In the genomic region with DNA sequence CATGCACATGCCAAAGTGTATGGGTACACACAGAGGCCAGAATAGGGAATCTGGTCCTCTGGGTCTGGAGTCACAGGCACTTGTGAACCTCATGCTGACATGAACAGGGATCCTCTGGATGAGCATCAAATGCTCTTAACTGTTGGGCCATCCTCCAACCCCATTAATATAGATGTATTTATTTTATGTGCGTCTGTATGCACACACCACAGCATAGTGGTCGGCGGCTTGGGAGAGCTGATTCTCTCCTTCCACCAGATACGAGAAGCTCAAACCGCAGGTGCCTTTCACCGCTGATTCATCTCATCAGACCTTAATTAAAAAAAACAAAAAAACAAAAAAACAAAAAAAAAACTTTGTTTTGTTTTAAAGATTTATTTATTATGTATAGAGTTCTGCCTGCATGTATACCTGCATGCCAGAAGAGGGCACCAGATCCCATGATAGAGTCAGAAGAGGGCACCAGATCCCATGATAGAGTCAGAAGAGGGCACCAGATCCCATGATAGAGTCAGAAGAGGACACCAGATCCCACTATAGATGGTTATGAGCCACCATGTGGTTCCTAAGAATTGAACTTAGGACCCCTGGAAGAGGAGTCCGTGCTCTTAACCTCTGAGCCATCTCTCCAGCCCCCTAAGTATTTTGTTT, we compare ENCODE assay signal across 8 mouse cellular contexts.
A peak's percentile ranks its signal among the peaks of the same experiment; 100 is the strongest.
DNase-seq lines count a peak whose midpoint lies in the region; ATAC-seq lines count a peak whose summit lies in the region.

No protein-coding gene starts in this region.

- 69% methylated on average over 7 of the region's 7 CpGs for WGBS in kidney, embryonic 14.5 days
- WGBS in intestine, embryonic 14.5 days = 59% methylated on average over 7 of the region's 7 CpGs
- 72% methylated on average over 7 of the region's 7 CpGs for WGBS in hindbrain, embryonic 13.5 days

- no peaks in the 10 kb centered on the region for H3K9me3 ChIP-seq in kidney, embryonic 14.5 days (ENCODE audit: control insufficient read depth, low read length)
- no peaks in the 10 kb centered on the region for H3K9me3 ChIP-seq in intestine, embryonic 14.5 days (ENCODE audit: control insufficient read depth, low read length)
- H3K9me3 ChIP-seq in hindbrain, embryonic 13.5 days = no peaks in the 10 kb centered on the region

- no peaks in the 10 kb centered on the region for H3K36me3 ChIP-seq in kidney, embryonic 14.5 days (ENCODE audit: control insufficient read depth, insufficient read depth, low read length)
- no peaks in the 10 kb centered on the region for H3K36me3 ChIP-seq in intestine, embryonic 14.5 days (ENCODE audit: control insufficient read depth, insufficient read depth, low read length)
- H3K36me3 ChIP-seq in hindbrain, embryonic 13.5 days = no peaks in the 10 kb centered on the region

- no peaks in the 10 kb centered on the region for H3K4me1 ChIP-seq in kidney, embryonic 14.5 days (ENCODE audit: control insufficient read depth, insufficient read depth, low read length)
- H3K4me1 ChIP-seq in intestine, embryonic 14.5 days (replicated peaks; ENCODE audit: control insufficient read depth, insufficient read depth, low read length) = no peaks in the 10 kb centered on the region
- H3K4me1 ChIP-seq in hindbrain, embryonic 13.5 days (replicated peaks) = no peaks in the 10 kb centered on the region

- no peak overlapping the region for H3K4me3 ChIP-seq in kidney, embryonic 14.5 days (ENCODE audit: low read length)
- no peak overlapping the region for H3K4me3 ChIP-seq in intestine, embryonic 14.5 days (ENCODE audit: low read depth, low read length)
- no peak overlapping the region for H3K4me3 ChIP-seq in hindbrain, embryonic 13.5 days

- DNase-seq in kidney, adult 11 months = peak; percentile 45
- DNase-seq in urinary bladder, postnatal 36 days (ENCODE audit: low spot score in 2 of 2) = peak; percentile 41 to 48
- no peak for DNase-seq in urinary bladder, adult 2 months (ENCODE audit: low spot score)
- DNase-seq in cerebellum, adult 9-11 months = peak; percentile 75
- no peak for DNase-seq in intestine, embryonic 14.5 days (ENCODE audit: low spot score)

- H3K9ac ChIP-seq in kidney, embryonic 14.5 days (ENCODE audit: low read depth, low read length) = no peak overlapping the region
- H3K9ac ChIP-seq in intestine, embryonic 14.5 days (ENCODE audit: low read length) = no peak overlapping the region
- H3K9ac ChIP-seq in hindbrain, embryonic 13.5 days = no peak overlapping the region

- no peaks in the 10 kb centered on the region for H3K27me3 ChIP-seq in kidney, embryonic 14.5 days (ENCODE audit: control insufficient read depth, insufficient read depth, low read length)
- H3K27me3 ChIP-seq in intestine, embryonic 14.5 days (replicated peaks; ENCODE audit: control insufficient read depth, insufficient read depth, low read length) = no peaks in the 10 kb centered on the region
- H3K27me3 ChIP-seq in hindbrain, embryonic 13.5 days = 0 out of 2 replicates have a peak, but pooled peaks cover 5% of the 10 kb centered on the region

- H3K4me2 ChIP-seq in kidney, embryonic 14.5 days (replicated peaks; ENCODE audit: low read depth, low read length) = no peak overlapping the region
- no peak overlapping the region for H3K4me2 ChIP-seq in intestine, embryonic 14.5 days (ENCODE audit: low read length)
- no peak overlapping the region for H3K4me2 ChIP-seq in hindbrain, embryonic 13.5 days

- no peak overlapping the region for H3K27ac ChIP-seq in kidney, embryonic 14.5 days (ENCODE audit: low read depth, low read length)
- no peak overlapping the region for H3K27ac ChIP-seq in intestine, embryonic 14.5 days (ENCODE audit: low read depth)
- H3K27ac ChIP-seq in hindbrain, embryonic 13.5 days = no peak overlapping the region

- no peak; the same call in 1 of the 2 replicates for ATAC-seq in kidney, embryonic 14.5 days (ENCODE audit: low FRiP score, low TSS enrichment)
- ATAC-seq in intestine, embryonic 14.5 days (replicated peaks; ENCODE audit: low FRiP score, low TSS enrichment, low read depth) = 0 out of 2 replicates have a peak, but pooled peaks have one; percentile 23
- peak; percentile 67 for ATAC-seq in megakaryocyte, adult 5-6 weeks (ENCODE audit: poor library complexity, severe bottlenecking)
- no peak for ATAC-seq in hindbrain, embryonic 13.5 days (ENCODE audit: low FRiP score)

Comparison
In these comparisons a context has a peak if more than half of its experiments do, and no peak if none do; other contexts are left out.
1. DNase-seq: peak in kidney, adult 11 months (single experiment), urinary bladder, postnatal 36 days (2 of 2) and cerebellum, adult 9-11 months (single experiment); none in urinary bladder, adult 2 months (single experiment) and intestine, embryonic 14.5 days (single experiment).
2. ATAC-seq: peak in intestine, embryonic 14.5 days (single experiment) and megakaryocyte, adult 5-6 weeks (single experiment); none in kidney, embryonic 14.5 days (single experiment) and hindbrain, embryonic 13.5 days (single experiment).